Mouse (Mus musculus): ENCODE results near the gene Etv2. TPM values are rescaled to one million over a fixed set of nuclear protein-coding genes. Genes with fewer than 3 reads are reported as not detected.

Etv2 gene
- polyA plus RNA-seq, 1 experiment = 0.11 TPM

DNA sequence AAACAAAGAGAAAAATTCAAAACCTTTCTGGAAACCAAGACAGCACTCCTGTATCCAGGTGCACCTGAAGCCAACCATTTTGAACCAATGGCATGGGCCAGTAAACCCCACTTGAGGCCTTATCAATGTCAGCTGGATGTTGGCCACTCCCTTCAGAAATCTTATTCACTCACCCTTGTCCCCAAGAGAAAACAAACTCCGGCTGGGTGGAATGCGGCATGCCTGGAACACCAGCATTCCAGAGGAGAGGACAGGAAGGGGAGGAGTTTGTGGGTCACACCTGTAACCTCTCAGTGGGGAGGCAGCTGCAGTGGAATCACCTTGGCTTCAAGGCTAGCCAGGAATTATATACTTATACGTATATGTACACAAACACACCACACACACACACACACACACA, 33.1 kb downstream of the Etv2 start:
- TF ChIP-seq POLR2A (IDR thresholded peaks at IDR 0.05; ENCODE audit: low read depth, low read length) (no peak), CTCF (IDR thresholded peaks at IDR 0.05; ENCODE audit: extremely low read depth, insufficient read length, insufficient replicate concordance, low read depth, low read length) (no peak)

DNA sequence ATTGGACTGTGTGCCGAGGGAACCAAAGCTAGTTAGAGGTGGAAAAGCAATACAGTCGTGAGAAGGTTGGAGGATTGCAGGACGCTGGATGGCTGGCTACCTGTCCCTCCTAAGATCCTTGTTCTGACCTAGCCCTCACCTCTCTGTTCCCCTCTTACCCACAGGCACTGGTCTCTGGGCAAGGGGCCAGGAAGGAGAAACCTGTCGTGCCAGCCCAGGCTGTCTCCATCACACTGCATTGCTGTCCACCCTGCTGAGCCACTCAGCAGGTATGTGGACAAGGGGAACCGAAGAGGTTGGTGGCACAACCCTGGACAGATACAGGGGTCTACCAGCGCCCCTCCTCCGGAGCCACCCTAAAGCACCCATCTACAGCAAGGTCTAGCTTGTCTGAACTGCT, 35.0 kb downstream of the Etv2 start:
- Histone ChIP-seq H3K27ac (ENCODE audit: insufficient read depth, low read depth, low read length) (peak overlapping the region; percentile 32), H3K4me3 (ENCODE audit: low read depth, low read length) (no peak overlapping the region), H3K36me3 (ENCODE audit: control insufficient read depth, insufficient read depth, low read length) (no peaks in the 10 kb centered on the region), H3K4me1 (ENCODE audit: control insufficient read depth, insufficient read depth, insufficient read length, low read length) (peaks cover 13% of the 10 kb centered on the region; the same call in 1 of the 2 replicates), H3K27me3 (ENCODE audit: control insufficient read depth, insufficient read depth, low read length) (no peaks in the 10 kb centered on the region)
- 41% methylated on average over 7 of the region's 7 CpGs for WGBS
- TF ChIP-seq CTCF (IDR thresholded peaks at IDR 0.05; ENCODE audit: extremely low read depth, insufficient read length, insufficient replicate concordance, low read depth, low read length) (no peak), POLR2A (IDR thresholded peaks at IDR 0.05; ENCODE audit: low read depth, low read length) (no peak)

More for the DNA sequence above, 33.1 kb downstream of the Etv2 start:
- WGBS = 16% methylated on average over 3 of the region's 3 CpGs
- no peaks in the 10 kb centered on the region for H3K27me3 ChIP-seq (ENCODE audit: control insufficient read depth, insufficient read depth, low read length)
- peaks cover 16% of the 10 kb centered on the region for H3K4me1 ChIP-seq (ENCODE audit: control insufficient read depth, insufficient read depth, insufficient read length, low read length)
- no peak overlapping the region for H3K4me3 ChIP-seq (ENCODE audit: low read depth, low read length)
- no peaks in the 10 kb centered on the region for H3K36me3 ChIP-seq (ENCODE audit: control insufficient read depth, insufficient read depth, low read length)
- H3K27ac ChIP-seq (ENCODE audit: insufficient read depth, low read depth, low read length) = peak overlapping the region; percentile 52

DNA sequence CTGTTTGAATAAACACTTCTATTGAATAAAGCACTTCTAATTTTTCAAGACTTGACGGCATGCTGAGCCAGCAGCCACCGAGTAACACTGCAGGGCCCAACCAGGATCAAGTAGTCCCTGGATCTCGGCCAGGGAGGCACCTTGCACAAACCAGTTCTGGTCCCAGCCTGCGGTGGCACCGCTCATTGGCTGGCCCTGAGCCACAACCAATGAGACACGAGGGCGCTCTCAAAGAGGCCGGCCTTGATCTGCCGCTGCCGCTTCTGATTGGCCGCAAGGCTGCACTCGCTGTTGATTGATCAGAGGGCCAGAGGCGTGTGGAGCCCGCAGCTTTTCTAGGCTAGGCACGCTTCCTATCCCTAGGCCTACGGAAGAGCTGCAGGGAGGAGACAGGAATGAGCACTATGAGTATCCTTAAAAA, 35.7 kb downstream of the Etv2 start:
- H3K4me1 ChIP-seq (ENCODE audit: control insufficient read depth, insufficient read depth, insufficient read length, low read length) = peaks cover 13% of the 10 kb centered on the region; the same call in 1 of the 2 replicates
- peak overlapping the region; percentile 32; the same call in 1 of the 2 replicates for H3K27ac ChIP-seq (ENCODE audit: insufficient read depth, low read depth, low read length)
- under 1% methylated on average over 16 of the region's 16 CpGs for WGBS
- peak overlapping the region; percentile 14; the same call in 1 of the 2 replicates for H3K4me3 ChIP-seq (ENCODE audit: low read depth, low read length)
- no peaks in the 10 kb centered on the region for H3K36me3 ChIP-seq (ENCODE audit: control insufficient read depth, insufficient read depth, low read length)
- no peaks in the 10 kb centered on the region for H3K27me3 ChIP-seq (ENCODE audit: control insufficient read depth, insufficient read depth, low read length)
- no peak for TF ChIP-seq POLR2A (IDR thresholded peaks at IDR 0.05; ENCODE audit: low read depth, low read length)
- TF ChIP-seq CTCF (IDR thresholded peaks at IDR 0.05; ENCODE audit: extremely low read depth, insufficient read length, insufficient replicate concordance, low read depth, low read length) = no peak

DNA sequence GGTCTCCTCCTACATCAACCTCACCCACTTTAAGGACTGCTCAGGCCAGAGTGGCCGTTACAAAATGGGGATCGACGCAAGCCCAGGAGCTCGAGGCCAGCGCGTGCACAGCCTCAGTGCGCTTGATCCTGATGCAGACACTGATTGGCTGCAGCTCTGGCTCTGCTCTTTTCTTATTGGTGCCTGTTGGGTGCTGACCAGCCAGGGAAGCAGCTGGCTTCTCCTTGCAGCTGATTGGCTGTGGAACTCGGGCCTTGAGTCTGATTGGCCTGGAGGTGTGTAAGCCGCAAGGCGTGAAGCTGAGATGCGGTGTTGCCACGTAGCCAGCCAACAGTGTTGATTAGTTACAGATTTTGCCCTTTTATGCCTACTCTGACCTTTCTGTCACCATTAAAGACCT, 36.9 kb downstream of the Etv2 start, which contains the start of gene Zbtb32:
TSS of gene Zbtb32 (minus strand) at position 124 of the 400 bp plus-strand sequence.
- WGBS = 94% methylated on average over 12 of the region's 12 CpGs
- TF ChIP-seq CTCF (IDR thresholded peaks at IDR 0.05; ENCODE audit: extremely low read depth, insufficient read length, insufficient replicate concordance, low read depth, low read length) (no peak), POLR2A (IDR thresholded peaks at IDR 0.05; ENCODE audit: low read depth, low read length) (no peak)
- Histone ChIP-seq H3K27me3 (ENCODE audit: control insufficient read depth, insufficient read depth, low read length) (no peaks in the 10 kb centered on the region), H3K4me1 (ENCODE audit: control insufficient read depth, insufficient read depth, insufficient read length, low read length) (peaks cover 19% of the 10 kb centered on the region; the same call in 1 of the 2 replicates), H3K27ac (ENCODE audit: insufficient read depth, low read depth, low read length) (no peak within 1 kb of the TSS), H3K36me3 (ENCODE audit: control insufficient read depth, insufficient read depth, low read length) (no peaks in the 10 kb centered on the region), H3K4me3 (ENCODE audit: low read depth, low read length) (peak within 1 kb of the TSS; percentile 14; the same call in 1 of the 2 replicates)

DNA sequence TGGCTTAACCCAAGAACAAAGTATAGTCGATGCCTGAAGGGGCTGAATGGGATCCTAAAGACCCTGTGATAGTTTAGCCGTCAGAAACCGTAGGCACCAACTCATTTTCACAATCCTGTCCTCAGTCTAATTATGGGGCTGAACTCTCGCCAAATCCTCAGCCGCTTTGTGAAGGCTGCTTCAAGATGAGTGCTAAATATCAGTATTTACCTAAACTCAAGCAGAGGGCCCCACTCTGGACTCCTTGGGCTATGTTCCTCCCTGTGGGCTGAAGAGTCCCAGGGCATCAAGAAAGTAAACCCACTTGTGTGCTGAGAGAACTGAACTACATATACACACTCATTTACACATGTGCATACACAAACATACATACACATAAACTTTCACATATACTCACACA, 38.8 kb downstream of the Etv2 start:
- H3K27me3 ChIP-seq (ENCODE audit: control insufficient read depth, insufficient read depth, low read length) = no peaks in the 10 kb centered on the region
- H3K27ac ChIP-seq (ENCODE audit: insufficient read depth, low read depth, low read length) = no peak overlapping the region
- H3K36me3 ChIP-seq (ENCODE audit: control insufficient read depth, insufficient read depth, low read length) = no peaks in the 10 kb centered on the region
- no peak for TF ChIP-seq CTCF (IDR thresholded peaks at IDR 0.05; ENCODE audit: extremely low read depth, insufficient read length, insufficient replicate concordance, low read depth, low read length)
- TF ChIP-seq POLR2A (IDR thresholded peaks at IDR 0.05; ENCODE audit: low read depth, low read length) = no peak
- H3K4me1 ChIP-seq (ENCODE audit: control insufficient read depth, insufficient read depth, insufficient read length, low read length) = peaks cover 12% of the 10 kb centered on the region; the same call in 1 of the 2 replicates
- no peak overlapping the region for H3K4me3 ChIP-seq (ENCODE audit: low read depth, low read length)
- WGBS = 90% methylated on average over 5 of the region's 5 CpGs

DNA sequence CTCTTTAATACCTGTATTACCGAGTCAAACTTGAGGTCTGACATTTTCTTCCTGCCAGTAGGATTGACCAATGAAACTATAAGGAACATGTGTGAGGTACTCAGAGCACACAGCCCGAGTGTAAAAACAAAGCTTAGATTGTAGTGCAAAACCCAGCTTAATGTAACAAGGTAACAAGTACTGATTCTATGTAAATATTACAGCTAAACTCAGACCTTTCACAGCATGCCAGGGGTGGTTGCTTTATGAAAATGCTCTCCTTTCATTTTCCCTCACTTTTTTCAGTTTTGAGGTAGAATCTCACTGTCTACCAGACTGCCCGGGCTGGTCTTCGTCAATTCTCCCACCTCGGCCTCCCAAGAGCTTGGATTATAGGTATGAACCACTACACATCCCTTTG, 39.6 kb downstream of the Etv2 start:
- no peak overlapping the region for H3K27ac ChIP-seq (ENCODE audit: insufficient read depth, low read depth, low read length)
- no peaks in the 10 kb centered on the region for H3K36me3 ChIP-seq (ENCODE audit: control insufficient read depth, insufficient read depth, low read length)
- H3K27me3 ChIP-seq (ENCODE audit: control insufficient read depth, insufficient read depth, low read length) = no peaks in the 10 kb centered on the region
- TF ChIP-seq CTCF (IDR thresholded peaks at IDR 0.05; ENCODE audit: extremely low read depth, insufficient read length, insufficient replicate concordance, low read depth, low read length) = no peak
- TF ChIP-seq POLR2A (IDR thresholded peaks at IDR 0.05; ENCODE audit: low read depth, low read length) = no peak
- H3K4me1 ChIP-seq (ENCODE audit: control insufficient read depth, insufficient read depth, insufficient read length, low read length) = peaks cover 12% of the 10 kb centered on the region; the same call in 1 of the 2 replicates
- no peak overlapping the region for H3K4me3 ChIP-seq (ENCODE audit: low read depth, low read length)
- WGBS = 81% methylated on average over 5 of the region's 5 CpGs

DNA sequence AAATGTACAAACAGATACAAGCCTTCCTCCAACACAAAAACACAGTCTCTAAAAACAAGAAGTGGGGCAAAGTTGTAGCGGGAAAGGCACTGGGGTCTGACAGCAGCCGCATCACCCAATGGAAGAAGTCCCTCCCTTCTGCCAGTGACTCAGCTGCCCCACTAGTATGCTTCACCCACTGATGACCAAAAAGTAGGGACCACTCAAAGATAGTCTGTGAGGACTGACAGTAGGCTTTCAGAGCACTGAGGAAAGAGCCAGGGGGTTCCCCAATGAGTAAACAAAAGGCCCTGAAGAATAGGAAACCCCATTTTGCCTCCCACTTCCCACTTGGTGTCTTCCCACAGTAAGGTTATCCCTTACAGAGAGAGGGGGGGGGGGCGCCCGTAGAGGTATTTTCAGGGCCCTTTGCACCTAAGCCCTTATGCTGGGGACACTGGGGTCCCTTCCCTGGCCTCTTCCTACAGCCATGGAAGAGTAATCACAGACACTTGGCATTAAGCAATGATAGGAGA, 41.1 kb downstream of the Etv2 start:
- TF ChIP-seq CTCF (IDR thresholded peaks at IDR 0.05; ENCODE audit: extremely low read depth, insufficient read length, insufficient replicate concordance, low read depth, low read length) = no peak
- no peak for TF ChIP-seq POLR2A (IDR thresholded peaks at IDR 0.05; ENCODE audit: low read depth, low read length)
- Histone ChIP-seq H3K4me3 (ENCODE audit: low read depth, low read length) (no peak overlapping the region), H3K27me3 (ENCODE audit: control insufficient read depth, insufficient read depth, low read length) (no peaks in the 10 kb centered on the region), H3K27ac (ENCODE audit: insufficient read depth, low read depth, low read length) (no peak overlapping the region), H3K4me1 (ENCODE audit: control insufficient read depth, insufficient read depth, insufficient read length, low read length) (peaks cover 18% of the 10 kb centered on the region), H3K36me3 (ENCODE audit: control insufficient read depth, insufficient read depth, low read length) (no peaks in the 10 kb centered on the region)
- WGBS = 75% methylated on average over 4 of the region's 4 CpGs

Data from small intestine, adult 2 months (tissue).